Mouse (Mus musculus) MEL (cell line): ENCODE data around the gene Jam2. TPM values are rescaled to one million over a fixed set of nuclear protein-coding genes. Genes with fewer than 3 reads are reported as not detected.
A peak's percentile ranks its signal among the peaks of the same experiment; 100 is the strongest.

Experiments
- DNase-seq: peaks from one replicate; pipeline ENCODE4 v3.0.0; 2011; ENCODE audit warnings: low read depth, low spot score
- H3K27ac ChIP-seq: 2 replicates; pipeline ENCODE4 v1.5.1; 2012; ENCODE audit warnings: low read depth, mild to moderate bottlenecking, control low read depth, low read length, moderate library complexity; ENCODE audit not compliant: control insufficient read depth
- H3K27me3 ChIP-seq, 2 experiments: fragments of 150-350 bp in 1 of 2; sonication (generic) in 1 of 2; 2 replicates each; pipeline ENCODE4 v1.6.1; 2012; ENCODE audit warnings: low read length in 2 of 2, mild to moderate bottlenecking in 2 of 2, improper control_type of control experiment in 1 of 2, moderate library complexity in 1 of 2; ENCODE audit not compliant: insufficient read depth in 2 of 2, control insufficient read depth in 1 of 2
- H3K36me3 ChIP-seq, 2 experiments: 2 replicates each; pipeline ENCODE4 v1.6.1; 2012 to 2014; ENCODE audit warnings: low read length in 2 of 2, improper control_type of control experiment in 1 of 2, inconsistent platforms in 1 of 2, mild to moderate bottlenecking in 1 of 2; ENCODE audit not compliant: insufficient read depth in 2 of 2, control insufficient read depth in 1 of 2
- H3K4me1 ChIP-seq, 2 experiments: fragments of 150-350 bp in 1 of 2; sonication (generic) in 1 of 2; 2 replicates each; pipeline ENCODE4 v1.6.1; 2012; ENCODE audit warnings: low read length in 2 of 2, improper control_type of control experiment in 1 of 2, mild to moderate bottlenecking in 1 of 2; ENCODE audit not compliant: insufficient read depth in 2 of 2, control insufficient read depth in 1 of 2
- H3K4me3 ChIP-seq, 2 experiments: fragments of 150-350 bp in 1 of 2; sonication (generic) in 1 of 2; 2 replicates each; pipeline ENCODE4 v1.5.1; 2012; ENCODE audit warnings: low read depth in 2 of 2, low read length in 2 of 2, mild to moderate bottlenecking in 2 of 2, moderate library complexity in 2 of 2, control low read depth in 1 of 2, improper control_type of control experiment in 1 of 2; ENCODE audit not compliant: control insufficient read depth in 1 of 2, insufficient read depth in 1 of 2
- H3K79me2 ChIP-seq: 2 replicates; pipeline ENCODE4 v1.6.1; 2012; ENCODE audit warnings: mild to moderate bottlenecking, low read length, moderate library complexity; ENCODE audit not compliant: control insufficient read depth, poor library complexity, insufficient read depth
- H3K9ac ChIP-seq: 2 replicates; pipeline ENCODE4 v1.6.1; 2012; ENCODE audit warnings: low read depth, mild to moderate bottlenecking, control low read depth, low read length, moderate library complexity; ENCODE audit not compliant: control insufficient read depth, poor library complexity, severe bottlenecking
- H3K9me3 ChIP-seq: fragments of 150-350 bp; sonication (generic); replicated peaks from 2 replicates; pipeline ENCODE4 v1.6.1; 2012; ENCODE audit warnings: mild to moderate bottlenecking, low read length, improper control_type of control experiment, moderate library complexity; ENCODE audit not compliant: insufficient read depth
- BHLHE40 ChIP-seq: IDR thresholded peaks from 2 replicates; pipeline ENCODE4 v1.6.1; 2012; ENCODE audit warnings: low read depth, mild to moderate bottlenecking, inconsistent platforms, low read length, improper control_type of control experiment, borderline replicate concordance
- CHD1 ChIP-seq: IDR thresholded peaks from 2 replicates; pipeline ENCODE4 v1.6.1; 2012; ENCODE audit warnings: low read depth, mild to moderate bottlenecking, inconsistent platforms, low read length, improper control_type of control experiment
- CHD2 ChIP-seq: IDR thresholded peaks from 2 replicates; pipeline ENCODE4 v1.6.1; 2011; ENCODE audit warnings: low read length, improper control_type of control experiment
- CTCF ChIP-seq, 3 experiments: IDR thresholded peaks in 2 of 3; conservative IDR thresholded peaks in 1 of 3; 2 replicates each; pipeline ENCODE4 v1.5.1; 2011 to 2012; ENCODE audit warnings: low read length in 3 of 3, low read depth in 2 of 3, mild to moderate bottlenecking in 2 of 3, improper control_type of control experiment in 1 of 3, inconsistent platforms in 1 of 3, mixed read lengths in 1 of 3, moderate library complexity in 1 of 3; ENCODE audit not compliant: control insufficient read depth in 1 of 3, insufficient read depth in 1 of 3, poor library complexity in 1 of 3, severe bottlenecking in 1 of 3
- E2F4 ChIP-seq: IDR thresholded peaks from 2 replicates; pipeline ENCODE4 v1.6.1; 2011; ENCODE audit warnings: low read depth, low read length, improper control_type of control experiment, borderline replicate concordance
- ELF1 ChIP-seq: IDR thresholded peaks from 2 replicates; pipeline ENCODE4 v1.6.1; 2014; ENCODE audit warnings: low read depth, mild to moderate bottlenecking, inconsistent platforms, low read length, improper control_type of control experiment, moderate library complexity
- EP300 ChIP-seq, 2 experiments: IDR thresholded peaks; 2 replicates each; pipeline ENCODE4 v1.6.1; 2011; ENCODE audit warnings: improper control_type of control experiment in 2 of 2, low read length in 2 of 2, low read depth in 1 of 2, mild to moderate bottlenecking in 1 of 2
- ETS1 ChIP-seq: IDR thresholded peaks from 2 replicates; pipeline ENCODE4 v1.6.1; 2012; ENCODE audit warnings: low read depth, mild to moderate bottlenecking, inconsistent platforms, low read length, improper control_type of control experiment, moderate library complexity
- GATA1 ChIP-seq: IDR thresholded peaks from 2 replicates; pipeline ENCODE4 v1.6.1; 2011; ENCODE audit warnings: low read depth, low read length, improper control_type of control experiment
- HCFC1 ChIP-seq: IDR thresholded peaks from 2 replicates; pipeline ENCODE4 v1.6.1; 2012; ENCODE audit warnings: low read depth, mild to moderate bottlenecking, inconsistent platforms, low read length, improper control_type of control experiment, moderate library complexity
- JUND ChIP-seq: IDR thresholded peaks from 2 replicates; pipeline ENCODE4 v1.6.1; 2011; ENCODE audit warnings: low read depth, mild to moderate bottlenecking, improper control_type of control experiment, low read length
- KAT2A ChIP-seq: conservative IDR thresholded peaks from 2 replicates; pipeline ENCODE4 v1.6.1; 2012; ENCODE audit warnings: low read depth, low read length, improper control_type of control experiment, inconsistent platforms
- MAFK ChIP-seq: IDR thresholded peaks from 2 replicates; pipeline ENCODE4 v1.6.1; 2011; ENCODE audit warnings: low read depth, mild to moderate bottlenecking, low read length, improper control_type of control experiment, borderline replicate concordance
- MEF2A ChIP-seq: IDR thresholded peaks from 2 replicates; pipeline ENCODE4 v1.6.1; 2014; ENCODE audit warnings: low read depth, mild to moderate bottlenecking, inconsistent platforms, low read length, improper control_type of control experiment; ENCODE audit not compliant: poor library complexity, insufficient replicate concordance, severe bottlenecking; ENCODE audit errors: extremely low read depth
- MYC ChIP-seq: IDR thresholded peaks from 2 replicates; pipeline ENCODE4 v1.6.1; 2011; ENCODE audit warnings: low read depth, mild to moderate bottlenecking, low read length, improper control_type of control experiment, moderate library complexity
- NRF1 ChIP-seq: IDR thresholded peaks from 2 replicates; pipeline ENCODE4 v1.6.1; 2014; ENCODE audit warnings: low read depth, mild to moderate bottlenecking, inconsistent platforms, low read length, improper control_type of control experiment, moderate library complexity; ENCODE audit not compliant: poor library complexity, insufficient read depth, severe bottlenecking
- POLR2A ChIP-seq, 2 experiments: IDR thresholded peaks; 2 replicates each; pipeline ENCODE4 v1.6.1; 2011 to 2012; ENCODE audit warnings: low read length in 2 of 2, mild to moderate bottlenecking in 2 of 2, control low read depth in 1 of 2, improper control_type of control experiment in 1 of 2, low read depth in 1 of 2, moderate library complexity in 1 of 2; ENCODE audit not compliant: control insufficient read depth in 1 of 2, insufficient read depth in 1 of 2, poor library complexity in 1 of 2
- RAD21 ChIP-seq: IDR thresholded peaks from 2 replicates; pipeline ENCODE4 v1.6.1; 2011; ENCODE audit warnings: mild to moderate bottlenecking, low read depth, low read length, improper control_type of control experiment
- SMC3 ChIP-seq: IDR thresholded peaks from 2 replicates; pipeline ENCODE4 v1.6.1; 2011; ENCODE audit warnings: low read depth, low read length, improper control_type of control experiment
- TAL1 ChIP-seq: IDR thresholded peaks from 2 replicates; pipeline ENCODE4 v1.6.1; 2012; ENCODE audit warnings: mild to moderate bottlenecking, inconsistent platforms, low read length, moderate library complexity, mixed read lengths
- USF1 ChIP-seq: IDR thresholded peaks from 2 replicates; pipeline ENCODE4 v1.6.1; 2014; ENCODE audit warnings: low read depth, mild to moderate bottlenecking, inconsistent platforms, low read length, improper control_type of control experiment, moderate library complexity
- USF2 ChIP-seq, 2 experiments: IDR thresholded peaks; 2 replicates each; pipeline ENCODE4 v1.6.1; 2011 to 2012; ENCODE audit warnings: improper control_type of control experiment in 2 of 2, low read length in 2 of 2, borderline replicate concordance in 1 of 2, inconsistent platforms in 1 of 2, low read depth in 1 of 2, mild to moderate bottlenecking in 1 of 2; ENCODE audit not compliant: insufficient read depth in 1 of 2
- ZC3H11A ChIP-seq: IDR thresholded peaks from 2 replicates; pipeline ENCODE4 v1.6.1; 2012; ENCODE audit warnings: low read depth, mild to moderate bottlenecking, inconsistent platforms, low read length, improper control_type of control experiment
- ZKSCAN1 ChIP-seq: IDR thresholded peaks from 2 replicates; pipeline ENCODE4 v1.6.1; 2012; ENCODE audit warnings: low read depth, mild to moderate bottlenecking, inconsistent platforms, low read length, improper control_type of control experiment, moderate library complexity
- ZMIZ1 ChIP-seq: IDR thresholded peaks from 2 replicates; pipeline ENCODE4 v1.6.1; 2012; ENCODE audit warnings: low read depth, mild to moderate bottlenecking, inconsistent platforms, low read length, improper control_type of control experiment, moderate library complexity
- ZNF384 ChIP-seq: IDR thresholded peaks from 2 replicates; pipeline ENCODE4 v1.6.1; 2012; ENCODE audit warnings: low read depth, mild to moderate bottlenecking, inconsistent platforms, low read length, improper control_type of control experiment
- polyA plus RNA-seq, 2 experiments: library from polyadenylated mRNA; stranded (reverse) in 1 of 2; unstranded in 1 of 2; fragments of >175 nt in 1 of 2; fragments of >200 nt in 1 of 2; gene quantifications; 2 replicates each; pipeline versions ENCODE4 v1.2.1 to v1.2.4; 2012; ENCODE audit warnings: low replicate concordance in 2 of 2, low read depth in 1 of 2; ENCODE audit not compliant: insufficient read length in 2 of 2, insufficient read depth in 1 of 2, missing spikeins in 1 of 2
- total RNA-seq: library from RNA; depleted of rRNA; stranded (reverse); fragments of 300-350 nt; gene quantifications from 2 replicates; pipeline ENCODE4 v1.2.3, GENCODE M21; 2012; rRNA removed

Jam2 gene
- total RNA-seq (0.03 and 0.04 TPM in 2 replicates), polyA plus RNA-seq (under 1 TPM in 1 of 2 experiments, not detected in 1; 0.01 TPM)

DNA sequence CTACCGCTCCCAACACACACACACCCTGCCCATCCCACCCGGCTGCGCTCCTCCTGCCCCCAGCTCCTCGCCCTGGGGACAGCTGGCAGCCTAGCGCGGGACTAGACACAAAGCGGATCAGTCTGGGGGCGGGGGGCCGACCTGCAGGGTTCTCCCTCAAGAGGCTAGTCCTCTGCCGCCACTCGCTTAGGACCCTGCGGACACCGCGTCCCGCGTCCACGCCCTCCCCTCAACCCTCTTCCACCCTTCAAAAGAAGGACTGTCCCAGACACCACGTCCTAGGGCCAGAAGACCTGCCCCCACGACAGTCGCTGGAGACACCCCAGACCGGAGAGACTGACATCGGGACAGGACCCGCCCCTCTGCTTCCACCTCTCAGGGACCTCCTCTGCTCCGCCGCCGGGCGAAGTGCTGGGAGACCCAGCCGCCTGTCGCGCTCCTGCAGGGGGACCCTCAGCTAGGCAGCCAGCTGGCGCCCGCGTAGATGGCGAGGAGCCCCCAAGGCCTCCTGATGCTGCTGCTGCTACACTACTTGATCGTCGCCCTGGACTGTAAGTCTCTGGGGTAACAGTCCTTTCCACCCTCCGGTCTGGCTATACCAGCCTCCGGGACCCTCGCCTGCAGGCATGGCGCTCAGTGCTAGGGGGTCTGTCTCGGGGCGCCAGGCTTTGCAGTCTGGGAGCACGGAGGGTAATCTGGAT is at the start of gene Jam2:
TSS of gene Jam2 (plus strand) at position 121 of the 701 bp plus-strand sequence.
- no peak for TF ChIP-seq USF1
- TF ChIP-seq MAFK, result no peak
- TF ChIP-seq ELF1, result no peak
- TF ChIP-seq KAT2A, result no peak
- no peak for TF ChIP-seq SMC3
- no peak for TF ChIP-seq GATA1
- TF ChIP-seq USF2 (IDR thresholded peaks at IDR 0.05; ENCODE audit: borderline replicate concordance in 1 of 2, insufficient read depth in 1 of 2, low read depth in 1 of 2, low read length in 2 of 2), result no peak
- TF ChIP-seq CHD2, result no peak
- TF ChIP-seq MYC, result no peak
- TF ChIP-seq TAL1, result no peak
- TF ChIP-seq HCFC1, result no peak
- no peak for TF ChIP-seq EP300 (IDR thresholded peaks at IDR 0.05; ENCODE audit: low read depth in 1 of 2, low read length in 2 of 2)
- no peak for TF ChIP-seq CHD1
- TF ChIP-seq CTCF (IDR thresholded peaks at IDR 0.05 in 2 of 3, conservative IDR thresholded peaks at IDR 0.05 in 1 of 3; ENCODE audit: control insufficient read depth in 1 of 3, insufficient read depth in 1 of 3, low read depth in 2 of 3, low read length in 3 of 3, poor library complexity in 1 of 3, severe bottlenecking in 1 of 3), result no peak
- TF ChIP-seq ZC3H11A, result no peak
- no peak for TF ChIP-seq ZNF384
- no peak for TF ChIP-seq JUND
- TF ChIP-seq ZMIZ1, result no peak
- no peak for TF ChIP-seq ETS1
- H3K4me3 ChIP-seq, result no peak within 1 kb of the TSS
- no peaks in the 10 kb centered on the region for H3K27me3 ChIP-seq
- H3K9ac ChIP-seq, result no peak within 1 kb of the TSS
- no peaks in the 10 kb centered on the region for H3K36me3 ChIP-seq
- no peaks in the 10 kb centered on the region for H3K79me2 ChIP-seq
- H3K4me1 ChIP-seq, result no peaks in the 10 kb centered on the region
- H3K9me3 ChIP-seq, result no peaks in the 10 kb centered on the region
- no peak within 1 kb of the TSS for H3K27ac ChIP-seq
- DNase-seq, result no peak

DNA sequence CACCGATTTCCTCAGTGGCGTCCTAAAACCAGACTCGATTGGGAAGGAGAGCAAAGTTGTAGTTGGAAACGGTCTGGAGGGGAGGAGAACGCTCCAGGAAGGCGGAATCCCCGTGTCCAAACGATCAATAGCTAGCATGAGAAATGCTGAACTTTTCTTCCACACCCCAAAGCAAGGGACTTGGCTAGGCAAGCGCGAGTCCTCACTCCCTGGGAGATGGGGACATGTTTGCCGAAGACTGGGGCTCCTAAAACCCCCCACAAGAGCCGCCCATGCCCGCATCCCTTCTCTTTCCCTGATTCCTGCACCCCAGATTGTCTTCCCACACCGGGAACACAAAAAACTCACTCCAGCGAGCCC is 39.1 kb upstream of the Jam2 start:
- TF ChIP-seq NRF1 (no peak), E2F4 (no peak), SMC3 (no peak), RAD21 (no peak), MYC (no peak), BHLHE40 (no peak), POLR2A (IDR thresholded peaks at IDR 0.05; ENCODE audit: control insufficient read depth in 1 of 2, insufficient read depth in 1 of 2, low read depth in 1 of 2, low read length in 2 of 2, poor library complexity in 1 of 2) (no peak), ZKSCAN1 (no peak), MEF2A (no peak), USF1 (no peak), ZC3H11A (no peak)
- Histone ChIP-seq H3K4me1 (peaks cover 0 to 7% of the 10 kb centered on the region in 2 experiments; a peak in 2 of 4 replicates), H3K27me3 (no peaks in the 10 kb centered on the region; a peak in 1 of 4 replicates), H3K79me2 (peaks cover 8% of the 10 kb centered on the region), H3K9me3 (no peaks in the 10 kb centered on the region), H3K27ac (no peak overlapping the region), H3K4me3 (peak overlapping the region; percentile 85 to 96), H3K36me3 (peaks cover 0 to 5% of the 10 kb centered on the region in 2 experiments; a peak in 2 of 4 replicates), H3K9ac (peak overlapping the region; percentile 79)
- no peak for DNase-seq
